Mouse (Mus musculus) midbrain, embryonic 12.5 days (tissue): ENCODE measurements around the gene Thyn1. TPM values are rescaled to one million over a fixed set of nuclear protein-coding genes. Genes with fewer than 3 reads are reported as not detected.

Experiments
- ATAC-seq: fragments of 200-750 bp; cut with Nextera tagmentation; 2 replicates; pipeline ENCODE4 v1.8.0; 2017; ENCODE audit warnings: low read depth, moderate TSS enrichment, moderate library complexity; ENCODE audit not compliant: low FRiP score
- H3K27ac ChIP-seq: fragments of 300-500 bp; sonication (generic); replicated peaks from 2 replicates; pipeline ENCODE4 v1.5.1; 2016; ENCODE audit warnings: mild to moderate bottlenecking
- H3K27me3 ChIP-seq: fragments of 300-500 bp; sonication (generic); 2 replicates; pipeline ENCODE4 v1.6.1; 2016; ENCODE audit warnings: mild to moderate bottlenecking
- H3K36me3 ChIP-seq: fragments of 300-500 bp; sonication (generic); 2 replicates; pipeline ENCODE4 v1.6.1; 2016
- H3K4me1 ChIP-seq: fragments of 300-500 bp; sonication (generic); 2 replicates; pipeline ENCODE4 v1.6.1; 2016
- H3K4me2 ChIP-seq: fragments of 300-500 bp; sonication (generic); replicated peaks from 2 replicates; pipeline ENCODE4 v1.6.1; 2016; ENCODE audit warnings: mild to moderate bottlenecking, moderate library complexity
- H3K4me3 ChIP-seq: fragments of 300-500 bp; sonication (generic); 2 replicates; pipeline ENCODE4 v1.5.1; 2016; ENCODE audit warnings: mild to moderate bottlenecking
- H3K9ac ChIP-seq: fragments of 300-500 bp; sonication (generic); replicated peaks from 2 replicates; pipeline ENCODE4 v1.6.1; 2016; ENCODE audit warnings: mild to moderate bottlenecking, moderate library complexity
- H3K9me3 ChIP-seq: fragments of 300-500 bp; sonication (generic); 2 replicates; pipeline ENCODE4 v1.6.1; 2016; ENCODE audit warnings: mild to moderate bottlenecking
- WGBS: fragments of 180-500 bp; shearing (Covaris S2); methylation state at CpG from one replicate; pipeline ENCODE4 v1.1.7; 2016; 5-methylcytosine and 5-hydroxymethylcytosine counted together
- polyA plus RNA-seq: library from polyadenylated mRNA; unstranded; fragments of >200 nt; fragmentation: Nextera tagmentation; extraction: Ambion mirVana; gene quantifications from 2 replicates; pipeline ENCODE4 v1.2.1, GENCODE M21; 2016

Gene Thyn1
- polyA plus RNA-seq, 1 experiment from 2014 or later, result 134 TPM

DNA sequence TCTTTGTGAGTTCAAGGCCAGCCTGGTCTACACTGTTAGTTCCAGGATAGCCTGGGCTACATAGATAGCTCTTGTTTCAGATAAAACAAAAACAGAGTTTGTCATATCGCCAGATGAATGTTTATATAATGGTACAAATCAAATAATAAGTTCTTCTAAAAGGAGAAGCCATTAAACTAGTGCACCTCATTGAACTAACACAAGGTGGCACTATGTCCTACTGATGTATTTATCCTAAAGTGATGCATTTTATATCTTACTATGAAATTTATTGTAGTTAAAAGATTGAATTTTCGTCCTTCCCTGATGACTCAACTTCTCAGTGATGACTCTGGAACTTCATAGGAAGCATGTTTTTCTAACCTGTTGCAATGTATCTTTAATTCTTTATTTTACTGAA, 50.0 kb downstream of the Thyn1 start:
- H3K27ac ChIP-seq, result no peak overlapping the region
- peaks cover 86% of the 10 kb centered on the region for H3K36me3 ChIP-seq
- no peak overlapping the region for H3K4me3 ChIP-seq
- no peaks in the 10 kb centered on the region for H3K4me1 ChIP-seq
- H3K4me2 ChIP-seq, result no peak overlapping the region
- ATAC-seq, result no peak
- H3K27me3 ChIP-seq, result no peaks in the 10 kb centered on the region
- no peaks in the 10 kb centered on the region for H3K9me3 ChIP-seq
- WGBS, result 90% methylated on average over 2 of the region's 2 CpGs
- no peak overlapping the region for H3K9ac ChIP-seq

Other genes with a start within 250 kb of the Thyn1 start
- 2.8 and 4.1 TPM in 2 replicates for gene Glb1l2, start 193.2 kb upstream of the Thyn1 start, polyA plus RNA-seq
- gene Glb1l3, start 138.8 kb upstream of the Thyn1 start, polyA plus RNA-seq, result not detected in 2 replicates
- gene Gm1110, start 76.6 kb upstream of the Thyn1 start, polyA plus RNA-seq, result not detected in 2 replicates
- 36.8 and 38.3 TPM in 2 replicates for gene Acad8, start 144 bp upstream of the Thyn1 start, polyA plus RNA-seq
- 61.4 and 63.4 TPM in 2 replicates for gene Vps26b, start 30.4 kb downstream of the Thyn1 start, polyA plus RNA-seq
- gene Ncapd3, start 30.5 kb downstream of the Thyn1 start, polyA plus RNA-seq, result 33.7 and 35.6 TPM in 2 replicates
- 137 and 144 TPM in 2 replicates for gene Jam3, start 155.7 kb downstream of the Thyn1 start, polyA plus RNA-seq